Mouse (Mus musculus): ENCODE measurements at regions not wholly inside any gene's neighbourhood (a gene's known extent, or its start where the extent isn't known, plus 50 kb on each side); places are given as distances from the start of the nearest gene placed in this dataset.

DNA sequence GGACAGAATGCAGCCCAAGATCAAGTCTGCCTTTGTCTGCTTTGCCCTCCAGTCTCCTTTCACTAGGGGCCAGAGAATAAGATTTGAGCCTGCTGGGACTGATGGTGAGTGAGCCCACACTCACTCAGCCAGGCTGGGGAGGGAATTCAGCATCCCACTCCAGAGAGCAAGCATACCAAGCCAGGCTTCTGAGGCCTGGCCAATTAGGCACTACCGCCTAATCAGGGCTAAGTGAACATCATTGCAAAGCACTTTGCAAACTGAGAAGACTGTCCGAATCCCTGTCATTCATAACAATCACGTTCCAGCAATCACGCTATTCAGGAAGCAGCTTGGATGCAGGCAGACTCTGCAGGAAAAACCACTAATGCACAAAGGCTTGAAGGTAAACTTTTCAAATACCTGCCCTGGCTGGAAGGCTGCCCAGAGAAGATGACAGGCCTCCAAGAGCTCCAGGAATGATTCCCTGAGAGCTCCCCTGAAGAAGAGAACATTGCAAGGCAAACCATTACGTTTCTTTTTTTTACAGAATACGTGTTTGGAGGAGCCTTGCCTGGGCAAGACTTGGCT is 107.5 kb upstream of the Krtap11-1 start:
- no peak for TF ChIP-seq POLR2A (IDR thresholded peaks at IDR 0.05; ENCODE audit: low read depth, low read length)
- no peak for TF ChIP-seq CTCF (conservative IDR thresholded peaks at IDR 0.05; ENCODE audit: insufficient read depth, insufficient read length, low read depth, low read length)
